Mouse (Mus musculus) common myeloid progenitor, adult 5-6 weeks (primary cell): Measurements from ENCODE around the gene Tipin. TPM values are rescaled to one million over a fixed set of nuclear protein-coding genes. Genes with fewer than 3 reads are reported as not detected.

Experiments
- ATAC-seq: replicated peaks from 2 replicates; pipeline ENCODE4 v1.8.0; 2016; ENCODE audit warnings: low read depth, mild to moderate bottlenecking, moderate TSS enrichment, inconsistent platforms; ENCODE audit not compliant: poor library complexity, severe bottlenecking
- total RNA-seq: library from RNA; stranded (forward); fragments of 200-1000, 187-1606 nt; gene quantifications from 2 replicates; pipeline ENCODE4 v1.2.3, GENCODE M21; 2017

Gene Tipin
- total RNA-seq, 1 experiment from 2014 or later = 344 TPM

- peak; percentile 78 for ATAC-seq
These were observed 59.2 kb downstream of the Tipin start for GRCm38 (mm10) chr9:64340351-64341253.

- ATAC-seq = no peak; the same call in 1 of the 2 replicates
These were observed 59.8 kb downstream of the Tipin start, which contains the start of gene Dis3l for GRCm38 (mm10) chr9:64341254-64341566. TSS of gene Dis3l (minus strand) at chr9:64341288.

- no peak for ATAC-seq
These were observed 60.3 kb downstream of the Tipin start for GRCm38 (mm10) chr9:64341671-64342070.

GRCm38 (mm10) chr9:64343656-64344055 lies 62.3 kb downstream of the Tipin start:
- no peak for ATAC-seq

- 0 out of 2 replicates have a peak, but pooled peaks have one; percentile 30 for ATAC-seq
These were observed 64.5 kb downstream of the Tipin start for GRCm38 (mm10) chr9:64345931-64346330.

GRCm38 (mm10) chr9:64347377-64347776 lies 66.0 kb downstream of the Tipin start:
- ATAC-seq = 0 out of 2 replicates have a peak, but pooled peaks have one; percentile 18

GRCm38 (mm10) chr9:64349490-64349889 lies 68.1 kb downstream of the Tipin start:
- ATAC-seq = no peak

GRCm38 (mm10) chr9:64351191-64351590 lies 69.8 kb downstream of the Tipin start:
- peak; percentile 65; the same call in 1 of the 2 replicates for ATAC-seq

Other genes with a start within 250 kb of the Tipin start
- gene Lctl, start 164.4 kb upstream of the Tipin start, total RNA-seq = 0.18 TPM in 1 of 2 replicates, not detected in the other
- gene Zwilch, start 108.5 kb upstream of the Tipin start, total RNA-seq = 136 and 138 TPM in 2 replicates
- 3,431 and 3,472 TPM in 2 replicates for gene Rpl4, start 108.2 kb upstream of the Tipin start, total RNA-seq
- gene Snapc5, start 102.3 kb upstream of the Tipin start, total RNA-seq = 37.7 and 44.9 TPM in 2 replicates
- 0.46 and 2.0 TPM in 2 replicates for gene Uchl4, start 46.4 kb upstream of the Tipin start, total RNA-seq
- 31.0 and 45.5 TPM in 2 replicates for gene Map2k1, start 27.9 kb upstream of the Tipin start, total RNA-seq
- 15.3 and 22.0 TPM in 2 replicates for gene Dis3l, start 59.7 kb downstream of the Tipin start, total RNA-seq
- gene Megf11, start 104.0 kb downstream of the Tipin start, total RNA-seq = 0.23 and 0.53 TPM in 2 replicates